Mouse (Mus musculus) midbrain, embryonic 15.5 days (tissue): ENCODE results near the gene Spry2. TPM values are rescaled to one million over a fixed set of nuclear protein-coding genes. Genes with fewer than 3 reads are reported as not detected.

Experiments used
- ATAC-seq: fragments of 200-750 bp; cut with Nextera tagmentation; replicated peaks from 2 replicates; pipeline ENCODE4 v1.8.0; 2017; ENCODE audit warnings: moderate TSS enrichment
- H3K27ac ChIP-seq: fragments of 300-500 bp; sonication (generic); 2 replicates; pipeline ENCODE4 v1.5.1; 2015; ENCODE audit warnings: mild to moderate bottlenecking, inconsistent platforms
- H3K27me3 ChIP-seq: fragments of 300-500 bp; sonication (generic); replicated peaks from 2 replicates; pipeline ENCODE4 v1.6.1; 2015; ENCODE audit warnings: inconsistent platforms
- H3K36me3 ChIP-seq: fragments of 300-500 bp; sonication (generic); replicated peaks from 2 replicates; pipeline ENCODE4 v1.6.1; 2015; ENCODE audit warnings: inconsistent platforms
- H3K4me1 ChIP-seq: fragments of 300-500 bp; sonication (generic); 2 replicates; pipeline ENCODE4 v1.6.1; 2015; ENCODE audit warnings: inconsistent platforms
- H3K4me2 ChIP-seq: fragments of 300-500 bp; sonication (generic); 2 replicates; pipeline ENCODE4 v1.6.1; 2015; ENCODE audit warnings: inconsistent platforms, mild to moderate bottlenecking, moderate library complexity
- H3K4me3 ChIP-seq: fragments of 300-500 bp; sonication (generic); 2 replicates; pipeline ENCODE4 v1.5.1; 2015; ENCODE audit warnings: mild to moderate bottlenecking, inconsistent platforms
- H3K9ac ChIP-seq: fragments of 300-500 bp; sonication (generic); 2 replicates; pipeline ENCODE4 v1.6.1; 2015; ENCODE audit warnings: mild to moderate bottlenecking, inconsistent platforms
- H3K9me3 ChIP-seq: fragments of 300-500 bp; sonication (generic); 2 replicates; pipeline ENCODE4 v1.6.1; 2016; ENCODE audit warnings: inconsistent platforms
- WGBS: fragments of 180-500 bp; shearing (Covaris S2); methylation state at CpG from one replicate; pipeline ENCODE4 v1.1.7; 2015; ENCODE audit warnings: mixed read lengths; 5-methylcytosine and 5-hydroxymethylcytosine counted together
- polyA plus RNA-seq: library from polyadenylated mRNA; unstranded; fragments of >200 nt; fragmentation: Nextera tagmentation; extraction: Ambion mirVana; gene quantifications from 2 replicates; pipeline ENCODE4 v1.2.1, GENCODE M21; 2015

Spry2 gene
- polyA plus RNA-seq, 1 experiment from 2014 or later: 24.2 TPM

DNA sequence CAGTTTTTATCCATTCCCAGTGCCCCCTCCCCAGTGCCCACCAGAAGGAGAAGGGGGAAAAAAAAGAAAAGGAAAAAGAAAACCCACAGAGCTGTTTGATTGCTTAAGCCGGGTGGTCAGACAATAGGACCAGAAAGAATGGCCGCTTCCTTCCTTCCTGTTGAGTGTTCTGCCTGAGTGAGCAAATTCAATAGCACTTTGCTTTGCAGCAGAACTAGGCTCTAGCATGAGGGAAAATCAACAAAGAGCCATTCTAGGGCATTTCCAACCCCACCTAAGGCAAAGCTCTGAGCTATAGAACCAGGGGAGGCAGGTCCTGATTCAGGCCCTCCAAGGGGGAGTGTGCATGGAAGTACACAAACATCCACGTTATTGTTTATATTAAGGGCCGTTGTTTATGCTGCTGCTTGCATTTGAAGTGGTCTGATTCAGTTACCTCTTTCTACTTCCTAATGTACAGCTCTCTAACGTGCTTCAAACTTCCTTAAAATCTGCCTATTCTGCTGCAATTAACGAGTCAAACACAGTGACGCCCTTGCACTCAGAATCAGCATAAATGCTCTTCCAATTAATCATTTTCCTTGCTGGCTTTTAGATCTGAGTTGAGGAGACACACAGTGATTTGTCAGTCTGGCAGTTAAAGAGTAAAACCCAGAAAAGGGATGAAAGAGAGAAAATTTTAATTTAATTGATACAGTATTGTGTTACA lies 45.1 kb downstream of the Spry2 start:
- Histone ChIP-seq H3K4me2 (no peak overlapping the region), H3K4me3 (no peak overlapping the region), H3K9me3 (no peaks in the 10 kb centered on the region), H3K9ac (no peak overlapping the region), H3K36me3 (no peaks in the 10 kb centered on the region), H3K27ac (peak overlapping the region; percentile 34; the same call in 1 of the 2 replicates), H3K4me1 (0 out of 2 replicates have a peak, but pooled peaks cover 7% of the 10 kb centered on the region), H3K27me3 (no peaks in the 10 kb centered on the region)
- ATAC-seq: peak; percentile 76
- 5% methylated on average over 7 of the region's 7 CpGs for WGBS

Other genes with a start within 250 kb of the Spry2 start
- not detected in 2 replicates for gene Trim52, start 209.4 kb upstream of the Spry2 start, polyA plus RNA-seq